Mouse (Mus musculus) liver, embryonic 14.5 days (tissue): ENCODE measurements around the gene Fam168b.

Experiments used
- CTCF ChIP-seq: IDR thresholded peaks from 2 replicates; pipeline ENCODE4 v1.5.1; 2016; ENCODE audit warnings: antibody characterized with exemption, low read depth, control low read depth
- EP300 ChIP-seq: IDR thresholded peaks from 2 replicates; pipeline ENCODE4 v1.6.1; 2016; ENCODE audit warnings: antibody characterized with exemption, low read depth

DNA sequence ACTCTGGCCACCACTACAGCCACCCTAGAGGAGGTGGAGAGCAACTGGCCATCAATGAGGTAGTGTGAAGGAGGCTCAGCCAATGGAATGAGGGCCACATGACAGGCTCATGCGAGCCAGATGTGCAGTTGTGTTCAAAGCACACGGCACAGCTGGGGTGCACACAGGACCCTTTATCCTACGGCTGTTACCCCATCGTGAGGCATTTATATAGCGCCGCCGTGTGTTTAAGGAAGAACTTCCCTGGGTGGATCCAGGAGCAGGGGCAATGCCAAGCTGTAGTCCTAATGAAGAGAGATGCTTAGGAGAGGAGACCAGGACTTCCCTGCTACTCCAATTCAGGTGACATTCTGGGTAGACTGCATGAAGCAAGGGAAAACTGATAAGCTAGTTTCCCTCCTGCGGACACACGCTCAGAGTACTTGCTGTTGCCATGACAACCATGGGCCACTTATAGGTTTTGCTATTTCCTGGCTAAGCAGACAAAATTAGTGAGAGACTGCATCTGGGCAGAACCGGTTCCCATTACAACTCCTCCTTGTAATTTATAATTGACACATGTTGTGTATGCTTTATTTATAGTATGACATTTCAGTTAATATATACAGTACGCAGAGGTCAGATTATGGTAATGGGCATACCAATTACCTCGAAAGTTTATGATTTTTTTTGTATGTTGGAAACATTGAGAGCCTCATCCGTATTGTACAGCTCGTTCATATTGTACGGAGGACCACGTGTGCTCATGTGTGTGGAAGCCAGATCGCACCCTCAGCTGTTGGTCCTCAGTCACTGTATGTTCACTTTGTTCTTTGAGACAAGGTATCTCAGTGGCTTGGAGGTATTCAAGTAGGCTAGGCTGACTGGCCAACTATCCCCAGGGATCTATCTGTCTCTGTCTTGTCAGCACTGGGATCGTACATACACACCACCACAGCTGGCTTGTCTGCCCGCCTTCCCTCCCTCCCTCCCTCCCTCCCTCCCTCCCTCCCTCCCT, 49.3 kb downstream of the Fam168b start:
- TF ChIP-seq CTCF (no peak), EP300 (no peak)
